Mouse (Mus musculus): ENCODE measurements around the gene Pip5k1c. TPM values are rescaled to one million over a fixed set of nuclear protein-coding genes. Genes with fewer than 3 reads are reported as not detected.

The Pip5k1c gene
- polyA plus RNA-seq, 1 experiment from 2014 or later: 132 TPM

DNA sequence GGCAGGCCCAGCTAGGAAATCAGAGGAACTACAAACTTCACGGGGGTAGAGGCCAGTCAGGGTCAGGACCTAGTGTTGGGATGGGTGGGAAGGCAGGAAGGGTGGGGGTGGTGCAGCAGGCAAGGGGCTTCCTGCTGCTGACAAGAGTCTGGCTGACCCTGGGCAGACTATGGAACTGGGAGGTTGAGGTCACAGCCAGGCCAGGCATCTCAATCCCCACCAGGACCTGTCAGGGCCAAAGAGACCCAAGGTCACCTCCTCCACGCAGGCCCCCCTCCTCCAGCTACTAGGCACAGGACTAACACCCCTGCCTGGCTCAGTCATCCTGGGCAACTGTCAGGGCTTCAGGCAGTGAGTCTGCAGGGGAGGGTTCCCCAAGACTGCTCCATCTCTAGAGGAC lies 35.2 kb downstream of the Pip5k1c start:
- H3K4me1 ChIP-seq (ENCODE audit: control insufficient read depth, insufficient read depth, low read length): no peaks in the 10 kb centered on the region
- peaks cover 52% of the 10 kb centered on the region for H3K36me3 ChIP-seq (ENCODE audit: control insufficient read depth, insufficient read depth, low read length)
- WGBS: 62% methylated on average over 2 of the region's 2 CpGs
- H3K9me3 ChIP-seq (ENCODE audit: control insufficient read depth, low read length): no peaks in the 10 kb centered on the region
- H3K4me3 ChIP-seq (replicated peaks; ENCODE audit: low read depth, low read length): no peak overlapping the region
- H3K9ac ChIP-seq (replicated peaks; ENCODE audit: low read length): no peak overlapping the region
- H3K27ac ChIP-seq (replicated peaks; ENCODE audit: low read depth, low read length): no peak overlapping the region
- DNase-seq (no peak), ATAC-seq (ENCODE audit: low FRiP score, low TSS enrichment) (no peak)
- no peak overlapping the region for H3K4me2 ChIP-seq (ENCODE audit: low read length)
- peaks cover 4% of the 10 kb centered on the region; the same call in 1 of the 2 replicates for H3K27me3 ChIP-seq (ENCODE audit: control insufficient read depth, insufficient read depth, low read length)

GRCm38 (mm10) chr10:81328386-81328785 lies 35.6 kb downstream of the Pip5k1c start, which contains the start of gene Tbxa2r:
Gene Tbxa2r (plus strand): TSS chr10:81328731.
- no peak within 1 kb of the TSS for H3K4me3 ChIP-seq (replicated peaks; ENCODE audit: low read depth, low read length)
- ATAC-seq (ENCODE audit: low FRiP score, low TSS enrichment) (no peak), DNase-seq (no peak)
- H3K9ac ChIP-seq (replicated peaks; ENCODE audit: low read length): no peak within 1 kb of the TSS; the same call in 1 of the 2 replicates
- peaks cover 8% of the 10 kb centered on the region; the same call in 1 of the 2 replicates for H3K27me3 ChIP-seq (ENCODE audit: control insufficient read depth, insufficient read depth, low read length)
- H3K4me2 ChIP-seq (ENCODE audit: low read length): no peak within 1 kb of the TSS
- H3K9me3 ChIP-seq (ENCODE audit: control insufficient read depth, low read length): no peaks in the 10 kb centered on the region
- H3K27ac ChIP-seq (replicated peaks; ENCODE audit: low read depth, low read length): no peak within 1 kb of the TSS; the same call in 1 of the 2 replicates
- 18% methylated on average over 10 of the region's 10 CpGs for WGBS
- peaks cover 47% of the 10 kb centered on the region for H3K36me3 ChIP-seq (ENCODE audit: control insufficient read depth, insufficient read depth, low read length)
- no peaks in the 10 kb centered on the region for H3K4me1 ChIP-seq (ENCODE audit: control insufficient read depth, insufficient read depth, low read length)

DNA sequence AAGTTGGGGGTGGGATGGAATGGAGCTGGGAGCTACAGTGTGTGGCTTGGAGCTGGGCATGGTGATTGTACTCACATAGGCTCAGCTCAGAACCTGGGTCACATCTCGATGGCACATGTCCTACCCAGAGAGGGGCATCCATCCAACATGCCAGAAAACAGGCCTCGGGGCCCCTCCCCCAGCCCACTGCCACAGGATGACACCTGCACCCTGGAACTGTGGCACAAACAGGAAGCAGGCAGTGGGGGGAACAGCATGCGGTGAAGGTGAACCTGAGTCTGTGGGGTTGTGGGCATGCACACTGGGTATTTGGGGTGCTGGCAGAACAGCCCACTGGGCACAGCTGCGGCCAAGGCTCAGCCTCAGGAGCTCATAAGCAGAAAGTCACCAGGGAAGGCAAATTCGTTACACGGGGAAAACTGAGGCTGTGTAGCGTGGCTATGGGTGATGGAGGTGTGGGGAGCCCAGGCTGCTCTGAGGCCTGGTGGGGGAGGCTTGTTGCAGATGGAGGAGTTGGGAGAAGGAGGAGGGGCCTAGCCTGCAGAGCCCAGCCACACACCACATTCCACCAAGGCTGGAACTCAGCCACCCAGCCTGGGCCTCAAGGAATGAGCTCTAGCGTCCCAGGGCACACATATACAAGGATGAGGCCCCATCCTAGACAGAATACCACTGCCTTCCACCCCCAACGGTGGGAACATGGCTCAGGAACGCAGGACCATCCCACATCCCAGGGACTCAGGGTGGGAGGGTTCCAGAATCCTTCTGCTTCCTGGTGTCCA lies 36.6 kb downstream of the Pip5k1c start:
- H3K4me2 ChIP-seq (ENCODE audit: low read length): no peak overlapping the region
- no peak overlapping the region; the same call in 1 of the 2 replicates for H3K9ac ChIP-seq (replicated peaks; ENCODE audit: low read length)

GRCm38 (mm10) chr10:81330007-81330406 lies 37.2 kb downstream of the Pip5k1c start:
- H3K9ac ChIP-seq (replicated peaks; ENCODE audit: low read length): no peak overlapping the region
- H3K4me1 ChIP-seq (ENCODE audit: control insufficient read depth, insufficient read depth, low read length): no peaks in the 10 kb centered on the region
- H3K36me3 ChIP-seq (ENCODE audit: control insufficient read depth, insufficient read depth, low read length): peaks cover 31% of the 10 kb centered on the region
- DNase-seq: no peak
- no peak overlapping the region for H3K27ac ChIP-seq (replicated peaks; ENCODE audit: low read depth, low read length)
- H3K4me2 ChIP-seq (ENCODE audit: low read length): no peak overlapping the region
- no peak overlapping the region for H3K4me3 ChIP-seq (replicated peaks; ENCODE audit: low read depth, low read length)
- H3K27me3 ChIP-seq (ENCODE audit: control insufficient read depth, insufficient read depth, low read length): peaks cover 13% of the 10 kb centered on the region; the same call in 1 of the 2 replicates
- 64% methylated on average over 4 of the region's 4 CpGs for WGBS
- no peak for ATAC-seq (ENCODE audit: low FRiP score, low TSS enrichment)
- no peaks in the 10 kb centered on the region for H3K9me3 ChIP-seq (ENCODE audit: control insufficient read depth, low read length)

More for the DNA sequence above, 36.6 kb downstream of the Pip5k1c start:
- Histone ChIP-seq H3K4me1 (ENCODE audit: control insufficient read depth, insufficient read depth, low read length) (no peaks in the 10 kb centered on the region), H3K27me3 (ENCODE audit: control insufficient read depth, insufficient read depth, low read length) (peaks cover 10% of the 10 kb centered on the region; the same call in 1 of the 2 replicates), H3K36me3 (ENCODE audit: control insufficient read depth, insufficient read depth, low read length) (peaks cover 37% of the 10 kb centered on the region), H3K27ac (replicated peaks; ENCODE audit: low read depth, low read length) (no peak overlapping the region), H3K9me3 (ENCODE audit: control insufficient read depth, low read length) (no peaks in the 10 kb centered on the region), H3K4me3 (replicated peaks; ENCODE audit: low read depth, low read length) (no peak overlapping the region)
- WGBS: 77% methylated on average over 10 of the region's 10 CpGs
- no peak for ATAC-seq (ENCODE audit: low FRiP score, low TSS enrichment)
- DNase-seq: no peak

DNA sequence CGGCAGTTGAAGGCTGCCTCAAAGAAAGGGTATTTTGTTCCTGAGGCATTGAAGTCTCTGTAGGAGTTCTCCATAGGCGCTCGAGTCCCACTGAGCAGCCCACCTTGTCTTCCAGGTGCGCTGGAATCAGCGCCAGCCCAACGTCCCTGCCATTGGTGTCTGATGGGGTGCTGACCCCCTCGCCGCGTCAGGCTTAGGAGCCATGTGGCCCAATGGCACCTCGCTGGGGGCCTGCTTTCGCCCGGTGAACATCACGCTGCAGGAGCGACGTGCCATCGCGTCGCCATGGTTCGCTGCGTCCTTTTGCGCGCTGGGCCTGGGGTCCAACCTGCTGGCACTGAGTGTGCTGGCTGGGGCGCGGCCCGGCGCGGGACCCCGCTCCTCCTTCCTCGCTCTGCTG lies 39.5 kb downstream of the Pip5k1c start:
- ATAC-seq (ENCODE audit: low FRiP score, low TSS enrichment) (no peak), DNase-seq (no peak)
- H3K4me1 ChIP-seq (ENCODE audit: control insufficient read depth, insufficient read depth, low read length): no peaks in the 10 kb centered on the region
- peaks cover 13% of the 10 kb centered on the region; the same call in 1 of the 2 replicates for H3K27me3 ChIP-seq (ENCODE audit: control insufficient read depth, insufficient read depth, low read length)
- no peak overlapping the region for H3K4me3 ChIP-seq (replicated peaks; ENCODE audit: low read depth, low read length)
- H3K9me3 ChIP-seq (ENCODE audit: control insufficient read depth, low read length): no peaks in the 10 kb centered on the region
- 12% methylated on average over 29 of the region's 29 CpGs for WGBS
- no peak overlapping the region for H3K9ac ChIP-seq (replicated peaks; ENCODE audit: low read length)
- H3K27ac ChIP-seq (replicated peaks; ENCODE audit: low read depth, low read length): no peak overlapping the region
- no peak overlapping the region for H3K4me2 ChIP-seq (ENCODE audit: low read length)
- H3K36me3 ChIP-seq (ENCODE audit: control insufficient read depth, insufficient read depth, low read length): peaks cover 8% of the 10 kb centered on the region; the same call in 1 of the 2 replicates

GRCm38 (mm10) chr10:81334324-81334723 lies 41.6 kb downstream of the Pip5k1c start:
- peaks cover 13% of the 10 kb centered on the region; the same call in 1 of the 2 replicates for H3K27me3 ChIP-seq (ENCODE audit: control insufficient read depth, insufficient read depth, low read length)

DNA sequence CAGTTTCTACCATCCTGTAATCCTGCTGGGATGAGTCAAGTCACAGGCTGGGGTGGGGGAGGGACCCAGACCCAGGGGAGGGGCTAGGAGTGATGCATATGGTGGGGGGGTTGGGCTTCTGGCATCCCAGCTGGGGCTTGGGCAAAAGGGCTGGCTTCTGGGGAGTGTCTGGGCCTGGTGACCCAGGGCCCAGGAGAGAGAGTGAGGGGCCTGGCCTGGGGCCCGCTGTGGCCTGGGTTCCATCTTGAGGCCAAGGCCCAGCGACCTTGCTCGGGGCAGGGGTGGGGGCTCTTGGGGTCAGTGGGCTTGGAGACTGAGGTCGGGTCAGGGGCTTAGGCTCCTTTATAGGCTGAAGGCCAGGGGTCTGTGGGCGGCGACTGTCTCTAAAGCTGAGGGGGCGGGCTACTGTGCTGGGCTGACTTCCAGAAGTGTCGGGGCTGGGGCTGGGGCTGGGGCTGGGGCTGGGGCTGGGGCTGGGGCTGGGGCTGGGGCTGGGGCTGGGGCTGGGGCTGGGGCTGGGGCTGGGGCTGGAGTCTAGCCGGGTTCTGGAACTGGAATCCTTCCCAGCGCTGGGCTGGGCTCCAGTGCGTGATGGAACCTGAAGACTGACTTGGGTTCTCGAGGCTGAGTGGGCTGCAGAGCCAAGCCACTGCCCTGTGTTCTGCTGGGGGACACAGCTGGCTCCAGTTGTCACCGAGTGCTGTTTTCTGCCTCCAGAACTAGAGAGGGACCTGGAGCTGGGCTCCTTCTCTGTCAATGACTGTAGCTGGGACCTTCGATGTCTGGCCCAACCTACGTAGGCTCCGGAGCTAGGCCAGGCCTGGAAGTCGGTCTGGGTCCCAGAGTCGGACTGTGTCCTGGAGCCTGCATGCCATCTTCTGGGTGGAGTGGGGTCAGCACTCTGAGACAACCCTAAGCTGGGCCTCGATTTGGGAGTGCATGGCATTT lies 42.9 kb downstream of the Pip5k1c start:
- Histone ChIP-seq H3K4me3 (replicated peaks; ENCODE audit: low read depth, low read length) (no peak overlapping the region), H3K36me3 (ENCODE audit: control insufficient read depth, insufficient read depth, low read length) (no peaks in the 10 kb centered on the region), H3K4me1 (ENCODE audit: control insufficient read depth, insufficient read depth, low read length) (no peaks in the 10 kb centered on the region), H3K27ac (replicated peaks; ENCODE audit: low read depth, low read length) (no peak overlapping the region), H3K9ac (replicated peaks; ENCODE audit: low read length) (no peak overlapping the region), H3K4me2 (ENCODE audit: low read length) (no peak overlapping the region), H3K9me3 (ENCODE audit: control insufficient read depth, low read length) (no peaks in the 10 kb centered on the region), H3K27me3 (ENCODE audit: control insufficient read depth, insufficient read depth, low read length) (peaks cover 13% of the 10 kb centered on the region; the same call in 1 of the 2 replicates)
- DNase-seq (no peak), ATAC-seq (ENCODE audit: low FRiP score, low TSS enrichment) (no peak)
- 34% methylated on average over 19 of the region's 19 CpGs for WGBS

More at GRCm38 (mm10) chr10:81334324-81334723, 41.6 kb downstream of the Pip5k1c start:
- WGBS: 54% methylated on average over 11 of the region's 11 CpGs
- no peak for ATAC-seq (ENCODE audit: low FRiP score, low TSS enrichment)
- Histone ChIP-seq H3K9ac (replicated peaks; ENCODE audit: low read length) (no peak overlapping the region), H3K4me3 (replicated peaks; ENCODE audit: low read depth, low read length) (no peak overlapping the region), H3K27ac (replicated peaks; ENCODE audit: low read depth, low read length) (no peak overlapping the region), H3K9me3 (ENCODE audit: control insufficient read depth, low read length) (no peaks in the 10 kb centered on the region), H3K36me3 (ENCODE audit: control insufficient read depth, insufficient read depth, low read length) (no peaks in the 10 kb centered on the region), H3K4me2 (ENCODE audit: low read length) (no peak overlapping the region), H3K4me1 (ENCODE audit: control insufficient read depth, insufficient read depth, low read length) (no peaks in the 10 kb centered on the region)
- no peak for DNase-seq

- no peak overlapping the region for H3K4me3 ChIP-seq (replicated peaks; ENCODE audit: low read depth, low read length)
- no peak overlapping the region for H3K4me2 ChIP-seq (ENCODE audit: low read length)
- no peaks in the 10 kb centered on the region for H3K4me1 ChIP-seq (ENCODE audit: control insufficient read depth, insufficient read depth, low read length)
- no peak overlapping the region for H3K27ac ChIP-seq (replicated peaks; ENCODE audit: low read depth, low read length)
- no peak overlapping the region for H3K9ac ChIP-seq (replicated peaks; ENCODE audit: low read length)
- no peaks in the 10 kb centered on the region for H3K9me3 ChIP-seq (ENCODE audit: control insufficient read depth, low read length)
- no peak for ATAC-seq (ENCODE audit: low FRiP score, low TSS enrichment)
- H3K27me3 ChIP-seq (ENCODE audit: control insufficient read depth, insufficient read depth, low read length): peaks cover 15% of the 10 kb centered on the region; the same call in 1 of the 2 replicates
- 95% methylated on average over 4 of the region's 4 CpGs for WGBS
- no peaks in the 10 kb centered on the region for H3K36me3 ChIP-seq (ENCODE audit: control insufficient read depth, insufficient read depth, low read length)
- no peak for DNase-seq
Observed at GRCm38 (mm10) chr10:81336558-81336957, 43.8 kb downstream of the Pip5k1c start.
